Mouse (Mus musculus) layer of hippocampus, postnatal 36 days (tissue): ENCODE measurements around the gene Uqcr11. TPM values are rescaled to one million over a fixed set of nuclear protein-coding genes. Genes with fewer than 3 reads are reported as not detected.
A peak's percentile ranks its signal among the peaks of the same experiment; 100 is the strongest.

Experiments
- DNase-seq, 2 experiments: peaks; one replicate each; pipeline ENCODE4 v3.0.0; 2022
- total RNA-seq, 2 experiments: library from RNA; stranded (reverse); gene quantifications; 2 replicates each; pipeline ENCODE4 v1.2.3; 2021

Uqcr11 gene
- total RNA-seq = 100 to 1,000 TPM; 443 to 467 TPM

GRCm38 (mm10) chr10:80406684-80407501 is at the start of gene Uqcr11:
Gene Uqcr11, minus strand, starts transcription at chr10:80406830.
- DNase-seq = peak; percentile 90 to 93

GRCm38 (mm10) chr10:80455697-80456096 is 49.1 kb upstream of the Uqcr11 start:
- DNase-seq = no peak

GRCm38 (mm10) chr10:80454781-80455180 is 48.2 kb upstream of the Uqcr11 start:
- no peak for DNase-seq

GRCm38 (mm10) chr10:80453601-80454000 is 47.0 kb upstream of the Uqcr11 start:
- DNase-seq = no peak

- no peak for DNase-seq
Measured at GRCm38 (mm10) chr10:80450599-80450998, 44.0 kb upstream of the Uqcr11 start.

GRCm38 (mm10) chr10:80445898-80446601 is 39.4 kb upstream of the Uqcr11 start:
- DNase-seq = peak; percentile 69

GRCm38 (mm10) chr10:80445052-80445451 is 38.4 kb upstream of the Uqcr11 start:
- no peak for DNase-seq

- DNase-seq = no peak
Measured at GRCm38 (mm10) chr10:80444339-80445045, 37.9 kb upstream of the Uqcr11 start.

GRCm38 (mm10) chr10:80443575-80444278 is 37.1 kb upstream of the Uqcr11 start:
- DNase-seq = no peak

- DNase-seq = no peak
Measured at GRCm38 (mm10) chr10:80442989-80443388, 36.4 kb upstream of the Uqcr11 start.

- no peak for DNase-seq
Measured at GRCm38 (mm10) chr10:80441598-80441997, 35.0 kb upstream of the Uqcr11 start.

GRCm38 (mm10) chr10:80440031-80440430 is 33.4 kb upstream of the Uqcr11 start:
- no peak for DNase-seq

GRCm38 (mm10) chr10:80437973-80438372 is 31.3 kb upstream of the Uqcr11 start:
- DNase-seq = no peak

- no peak for DNase-seq
Measured at GRCm38 (mm10) chr10:80436276-80436675, 29.6 kb upstream of the Uqcr11 start.

- DNase-seq = no peak
Measured at GRCm38 (mm10) chr10:80435764-80436163, 29.1 kb upstream of the Uqcr11 start.

- DNase-seq = no peak
Measured at GRCm38 (mm10) chr10:80434823-80435222, 28.2 kb upstream of the Uqcr11 start.

GRCm38 (mm10) chr10:80434233-80434592 is 27.6 kb upstream of the Uqcr11 start:
- no peak for DNase-seq

- DNase-seq = peak; percentile 95 to 96
Measured at GRCm38 (mm10) chr10:80433513-80434232, 27.0 kb upstream of the Uqcr11 start, which contains the start of gene Tcf3. Gene Tcf3, minus strand, starts transcription at chr10:80433647.

- DNase-seq = no peak
Measured at GRCm38 (mm10) chr10:80432936-80433512, 26.4 kb upstream of the Uqcr11 start.

GRCm38 (mm10) chr10:80432387-80432785 is 25.8 kb upstream of the Uqcr11 start:
- no peak for DNase-seq
